Mouse (Mus musculus): ENCODE results near the gene Nsdhl. TPM values are rescaled to one million over a fixed set of nuclear protein-coding genes. Genes with fewer than 3 reads are reported as not detected.

Gene Nsdhl
- polyA plus RNA-seq, 1 experiment from 2014 or later, result 32.1 TPM

GRCm38 (mm10) chrX:73007597-73008479 lies 89.5 kb downstream of the Nsdhl start:
- Histone ChIP-seq H3K4me1 (no peaks in the 10 kb centered on the region), H3K36me3 (no peaks in the 10 kb centered on the region), H3K27ac (0 out of 2 replicates have a peak overlapping the region, but pooled peaks have one; percentile 58), H3K9me3 (replicated peaks) (no peaks in the 10 kb centered on the region), H3K4me3 (peak overlapping the region; percentile 46), H3K27me3 (ENCODE audit: low read depth, poor library complexity, severe bottlenecking) (peaks cover 58% of the 10 kb centered on the region)
- 14% methylated on average over 25 of the region's 27 CpGs for WGBS
- peak; percentile 90 for DNase-seq (ENCODE audit: low spot score)

MicroRNAs within 50 kb of the gene (microRNA counts, 519-probe panel; counts per million panel counts)
- microRNA mmu-miR-2137, result 684 counts per million, percentile 72 among the panel's probes with 10 or more counts

Small RNA genes within 50 kb of the gene (microRNA-seq; reads per million reads assigned to microRNA genes)
- gene Mir2137, result 18.5 reads per million, percentile 28 among the genes with 10 or more reads in this experiment

Other genes with a start within 250 kb of the Nsdhl start
- 0.04 and 0.08 TPM in 2 replicates for gene Gabrq, start 93.4 kb upstream of the Nsdhl start, polyA plus RNA-seq (2016; fragmentation: Nextera tagmentation; extraction: Ambion mirVana)
- 74.9 and 80.1 TPM in 2 replicates for gene Cetn2, start 146 bp upstream of the Nsdhl start, polyA plus RNA-seq (2016; fragmentation: Nextera tagmentation; extraction: Ambion mirVana)
- 2.5 and 3.9 TPM in 2 replicates for gene Zfp185, start 68.8 kb downstream of the Nsdhl start, polyA plus RNA-seq (2016; fragmentation: Nextera tagmentation; extraction: Ambion mirVana)
- gene Pnma5, start 118.5 kb downstream of the Nsdhl start, polyA plus RNA-seq (2016; fragmentation: Nextera tagmentation; extraction: Ambion mirVana), result not detected in 2 replicates
- 0.10 and 0.11 TPM in 2 replicates for gene Pnma3, start 146.2 kb downstream of the Nsdhl start, polyA plus RNA-seq (2016; fragmentation: Nextera tagmentation; extraction: Ambion mirVana)
- gene Xlr4a, start 163.9 kb downstream of the Nsdhl start, polyA plus RNA-seq (2016; fragmentation: Nextera tagmentation; extraction: Ambion mirVana), result 0.39 and 1.5 TPM in 2 replicates
- 2.1 and 2.5 TPM in 2 replicates for gene Xlr3a, start 178.5 kb downstream of the Nsdhl start, polyA plus RNA-seq (2016; fragmentation: Nextera tagmentation; extraction: Ambion mirVana)
- not detected in 2 replicates for gene Gm14685, start 198.5 kb downstream of the Nsdhl start, polyA plus RNA-seq (2016; fragmentation: Nextera tagmentation; extraction: Ambion mirVana)
- not detected in 2 replicates for gene Xlr5b, start 230.2 kb downstream of the Nsdhl start, polyA plus RNA-seq (2016; fragmentation: Nextera tagmentation; extraction: Ambion mirVana)
- gene DXBay18, start 230.9 kb downstream of the Nsdhl start, polyA plus RNA-seq (2016; fragmentation: Nextera tagmentation; extraction: Ambion mirVana), result not detected in 2 replicates

Data from limb, embryonic 10.5 days (tissue).